Mouse (Mus musculus): ENCODE data around the gene Clns1a. TPM values are rescaled to one million over a fixed set of nuclear protein-coding genes. Genes with fewer than 3 reads are reported as not detected.

Gene Clns1a
- total RNA-seq, 2 experiments from 2014 or later, result 78.8 to 84.4 TPM

GRCm38 (mm10) chr7:97725401-97725800, 29.0 kb downstream of the Clns1a start:
- no peak for DNase-seq (ENCODE audit: low spot score in 2 of 2)
- intact Hi-C loops (cut with DNase I), result no loop called here

DNA sequence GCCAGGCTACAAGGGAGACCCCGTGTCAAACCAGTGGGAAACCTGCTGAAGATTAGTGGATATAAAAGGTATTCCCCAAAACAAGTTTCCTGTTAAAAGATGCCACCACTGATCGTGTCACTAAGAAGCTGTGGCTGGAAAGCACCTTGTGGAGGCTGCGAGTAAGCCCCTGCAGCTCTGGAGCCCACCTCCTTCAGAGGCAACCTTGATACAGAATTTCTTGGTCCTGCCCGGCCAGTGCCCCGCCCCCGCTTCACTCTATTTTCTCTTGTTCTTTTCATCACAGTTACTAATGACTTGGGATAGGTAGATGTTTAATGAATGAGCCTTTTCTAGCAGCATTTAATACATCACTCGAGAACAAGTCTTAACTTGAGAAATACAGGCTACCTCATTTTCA, 29.6 kb downstream of the Clns1a start:
- intact Hi-C loops (cut with DNase I), result no loop called here
- DNase-seq (ENCODE audit: low spot score in 2 of 2), result no peak

GRCm38 (mm10) chr7:97726778-97727177, 30.3 kb downstream of the Clns1a start:
- intact Hi-C loops (cut with DNase I), result no loop called here
- DNase-seq (ENCODE audit: low spot score in 2 of 2), result no peak

- intact Hi-C loops (cut with DNase I), result no loop called here
- DNase-seq (ENCODE audit: low spot score in 2 of 2), result no peak
Observed at GRCm38 (mm10) chr7:97728666-97729614, 32.5 kb downstream of the Clns1a start.

GRCm38 (mm10) chr7:97730427-97730826, 34.0 kb downstream of the Clns1a start:
- intact Hi-C loops (cut with DNase I), result no loop called here
- DNase-seq (ENCODE audit: low spot score in 2 of 2), result no peak

DNA sequence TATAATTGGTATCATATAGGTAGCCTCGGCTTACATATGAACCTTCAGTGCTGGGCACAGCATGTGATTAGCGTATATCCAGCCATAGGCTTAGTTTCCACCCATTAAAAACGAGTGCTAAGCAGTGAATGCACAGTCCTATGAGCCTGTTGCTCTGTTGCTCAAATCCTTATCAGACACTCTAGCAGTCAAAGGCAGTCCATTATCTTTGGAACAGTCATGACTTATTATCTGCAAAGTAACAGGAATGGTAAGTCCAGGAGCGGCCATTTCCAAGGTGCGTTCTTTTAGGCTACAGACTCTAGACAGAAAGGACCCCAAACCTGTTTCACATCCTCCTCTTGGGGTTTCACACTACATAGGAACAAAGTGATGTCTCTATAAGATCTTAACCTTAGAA, 37.2 kb downstream of the Clns1a start:
- no peak for DNase-seq (ENCODE audit: low spot score in 2 of 2)
- intact Hi-C loops (cut with DNase I), result no loop called here

- DNase-seq (ENCODE audit: low spot score in 2 of 2), result no peak
- intact Hi-C loops (cut with DNase I), result no loop called here
Observed at GRCm38 (mm10) chr7:97735021-97735420, 38.6 kb downstream of the Clns1a start.

DNA sequence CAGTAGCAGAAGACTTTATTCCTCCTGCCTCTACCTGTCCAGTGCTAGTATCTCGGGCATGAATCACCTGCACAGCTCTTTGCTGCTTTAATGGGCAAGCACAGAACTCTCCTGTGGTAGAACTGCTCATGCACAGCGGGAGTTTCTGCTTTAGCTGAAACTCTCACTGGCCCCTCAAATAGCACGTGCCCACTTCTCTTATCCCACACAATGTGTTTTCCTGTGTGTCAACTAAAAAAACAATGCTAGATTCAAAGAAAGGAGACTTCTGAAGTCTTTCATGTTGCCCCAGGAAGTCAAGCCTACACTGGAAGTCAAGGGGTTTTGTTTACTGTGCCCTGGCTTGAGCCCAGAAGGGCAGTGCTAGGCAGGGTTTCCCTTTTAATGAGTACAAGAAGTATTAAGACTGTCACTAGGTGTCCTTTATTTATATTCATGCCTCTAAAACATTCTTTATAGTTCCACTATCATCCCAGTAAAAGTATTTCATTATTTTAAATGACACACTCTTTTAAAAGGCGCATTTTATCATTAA, 39.5 kb downstream of the Clns1a start:
- no peak for DNase-seq (ENCODE audit: low spot score in 2 of 2)
- intact Hi-C loops (cut with DNase I), result no loop called here

GRCm38 (mm10) chr7:97737256-97737637, 40.8 kb downstream of the Clns1a start:
- no peak for DNase-seq (ENCODE audit: low spot score in 2 of 2)
- intact Hi-C loops (cut with DNase I), result no loop called here

DNA sequence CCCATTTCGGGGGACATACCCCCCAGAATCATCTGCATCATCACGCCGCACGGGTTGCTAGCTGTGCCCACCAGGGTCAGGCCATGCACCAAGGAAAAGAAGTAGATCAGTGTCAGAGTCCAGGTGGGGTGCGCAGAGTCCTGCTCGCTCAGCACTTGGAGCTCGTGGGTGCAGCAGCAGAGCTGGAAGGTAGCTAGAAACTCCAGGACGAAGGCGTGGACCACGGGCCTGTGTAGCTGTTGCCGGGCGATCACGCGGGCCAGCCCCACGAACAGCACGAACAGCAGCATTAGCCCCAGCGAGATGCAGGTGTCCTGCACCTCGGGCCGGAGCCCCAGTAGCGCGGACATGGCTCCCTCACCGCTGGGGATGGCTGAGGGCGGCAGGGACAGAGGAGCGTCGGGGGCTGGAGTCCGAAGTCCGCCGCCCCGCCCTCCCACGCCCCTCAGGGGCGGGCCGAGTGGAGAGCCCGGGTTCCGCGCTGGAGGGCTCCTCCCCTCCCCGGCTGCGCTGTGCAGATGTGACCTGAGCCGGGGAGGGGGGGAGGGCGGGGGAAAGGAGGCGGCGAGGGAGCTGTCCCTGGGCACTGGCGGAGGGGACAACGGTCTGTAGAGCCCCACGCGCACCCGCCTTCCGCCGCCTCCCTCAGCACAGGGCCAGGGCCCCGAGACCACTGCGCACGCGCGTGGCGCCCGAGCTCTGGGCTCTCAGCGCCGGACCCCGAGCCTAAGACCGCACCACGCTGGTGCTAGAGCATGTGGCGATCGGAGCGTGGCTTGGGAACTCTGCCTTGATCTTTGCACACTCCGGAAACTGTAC, 41.4 kb downstream of the Clns1a start, which contains the start of gene Aqp11:
Aqp11 (minus strand) TSS at position 652 of the 819 bp plus-strand sequence.
- intact Hi-C loops (cut with DNase I), result no loop called here
- peak; percentile 81 to 85 for DNase-seq (ENCODE audit: low spot score in 2 of 2)

DNA sequence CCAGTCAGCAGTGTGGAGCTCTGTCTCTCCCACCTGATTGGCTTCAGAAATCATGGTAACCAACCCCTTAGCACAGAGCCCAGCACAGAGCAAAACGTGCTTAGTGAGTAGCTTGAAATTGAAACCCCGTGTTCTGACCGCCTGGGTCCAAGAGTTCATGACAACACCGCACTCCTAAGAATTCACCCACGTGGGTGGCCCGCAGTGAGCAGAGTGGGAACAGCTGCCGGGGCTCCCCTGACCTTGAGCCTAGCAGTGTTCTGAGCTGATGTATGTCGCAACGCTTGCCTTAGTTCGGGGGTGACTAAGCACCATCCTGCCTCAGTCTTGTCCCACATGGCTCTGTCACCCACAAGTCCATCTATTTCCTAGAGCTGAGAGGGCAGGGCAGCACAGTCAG, 44.5 kb downstream of the Clns1a start:
- intact Hi-C loops (cut with DNase I), result loop anchor here (10.0 kb wide), 1 partner anchor 354 kb away; no protein-coding TSS in a partner anchor
- DNase-seq (ENCODE audit: low spot score in 2 of 2), result no peak

DNA sequence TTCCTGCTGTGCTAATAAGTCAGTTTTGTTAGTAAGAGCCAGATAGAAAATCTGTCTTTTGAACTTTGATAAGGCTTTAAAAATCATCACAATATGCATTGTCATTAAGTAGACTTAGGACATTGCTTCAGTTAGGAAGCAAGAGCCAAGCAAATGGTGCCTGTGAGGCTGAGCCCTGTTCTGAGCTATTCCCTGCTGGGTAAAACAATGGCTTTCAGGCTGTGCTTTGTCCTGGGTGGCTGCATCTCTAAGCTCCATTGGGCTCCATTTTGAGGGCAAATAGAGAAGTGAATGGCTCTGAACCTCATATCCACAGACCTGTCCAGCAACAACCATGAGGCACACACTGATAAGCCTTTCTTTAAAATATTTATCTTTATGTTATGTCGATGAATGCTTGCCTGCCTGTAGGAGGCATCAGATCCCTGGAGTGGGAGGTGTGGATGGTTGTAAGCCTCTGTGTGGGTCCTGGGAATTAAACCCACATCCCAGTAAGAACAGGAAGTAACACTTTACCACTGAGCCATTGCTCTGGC, 45.4 kb downstream of the Clns1a start:
- intact Hi-C loops (cut with DNase I), result loop anchor here (10.0 kb wide), 1 partner anchor 353 kb away; no protein-coding TSS in a partner anchor
- DNase-seq (ENCODE audit: low spot score in 2 of 2), result no peak

DNA sequence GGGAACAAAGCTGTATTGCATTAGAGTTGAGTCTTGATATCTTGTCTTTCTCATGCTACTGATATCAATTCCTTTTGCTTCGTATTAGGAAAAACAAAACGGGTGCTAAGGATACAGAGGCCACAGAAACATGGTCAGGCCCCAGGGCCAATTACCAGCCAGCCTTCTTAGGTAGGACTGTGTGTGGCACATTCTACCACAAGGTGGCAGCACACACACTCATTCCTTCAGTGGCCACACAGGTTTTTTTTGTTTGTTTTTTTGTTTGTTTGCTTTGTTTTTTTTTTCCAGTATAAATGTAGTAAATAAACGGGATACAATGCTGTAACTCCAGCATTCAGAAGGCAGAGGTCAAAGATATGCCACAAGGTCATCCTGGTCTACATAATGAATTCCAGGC, 48.9 kb downstream of the Clns1a start:
- peak in 1 of 2 experiments; percentile 53 for DNase-seq (ENCODE audit: low spot score in 2 of 2)
- intact Hi-C loops (cut with DNase I), result loop anchor here (1.0 to 10.0 kb wide), 2 partner anchors 232 to 350 kb away; no protein-coding TSS in a partner anchor

- intact Hi-C loops (cut with DNase I), result loop anchor here (10.0 kb wide), 1 partner anchor 348 kb away; no protein-coding TSS in a partner anchor
- no peak for DNase-seq (ENCODE audit: low spot score in 2 of 2)
Observed at GRCm38 (mm10) chr7:97747176-97747707, 50.8 kb downstream of the Clns1a start.

DNA sequence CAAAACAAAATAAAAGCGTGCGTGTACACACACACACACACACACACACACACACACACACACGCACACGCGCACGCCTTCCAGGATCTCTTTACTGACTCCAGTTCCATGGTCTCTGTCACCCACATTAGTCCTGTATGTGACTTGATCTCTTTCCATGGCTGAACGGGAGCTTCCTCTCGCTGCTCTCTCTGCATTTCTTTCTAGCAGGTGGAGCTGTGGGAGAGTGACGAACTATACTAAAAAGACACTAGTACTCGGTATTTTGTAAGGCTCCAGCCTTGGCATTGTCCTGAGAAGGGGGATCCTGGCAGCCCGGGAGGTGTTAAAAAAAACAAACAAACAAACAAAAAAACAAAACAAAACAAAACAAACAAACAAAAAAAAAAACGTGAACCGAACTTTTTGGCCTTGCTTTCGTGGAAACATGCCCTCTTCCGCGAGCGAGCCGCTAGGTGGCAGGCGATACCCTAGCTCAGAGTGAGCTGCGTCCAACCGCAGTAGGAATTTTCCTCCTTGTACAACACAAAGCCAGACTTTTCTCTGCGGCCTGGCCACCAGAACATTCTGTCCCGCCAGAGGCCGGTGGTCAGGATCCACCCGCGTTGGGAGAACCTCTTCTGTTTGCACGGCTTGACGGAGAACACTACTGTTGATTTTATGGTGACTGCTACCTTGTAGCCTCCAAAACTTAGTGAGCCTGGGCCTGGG, 51.5 kb downstream of the Clns1a start:
- peak; percentile 83 to 85 for DNase-seq (ENCODE audit: low spot score in 2 of 2)
- intact Hi-C loops (cut with DNase I), result loop anchor here (2.0 to 10.0 kb wide), 3 partner anchors 97 to 373 kb away; no protein-coding TSS in a partner anchor

DNA sequence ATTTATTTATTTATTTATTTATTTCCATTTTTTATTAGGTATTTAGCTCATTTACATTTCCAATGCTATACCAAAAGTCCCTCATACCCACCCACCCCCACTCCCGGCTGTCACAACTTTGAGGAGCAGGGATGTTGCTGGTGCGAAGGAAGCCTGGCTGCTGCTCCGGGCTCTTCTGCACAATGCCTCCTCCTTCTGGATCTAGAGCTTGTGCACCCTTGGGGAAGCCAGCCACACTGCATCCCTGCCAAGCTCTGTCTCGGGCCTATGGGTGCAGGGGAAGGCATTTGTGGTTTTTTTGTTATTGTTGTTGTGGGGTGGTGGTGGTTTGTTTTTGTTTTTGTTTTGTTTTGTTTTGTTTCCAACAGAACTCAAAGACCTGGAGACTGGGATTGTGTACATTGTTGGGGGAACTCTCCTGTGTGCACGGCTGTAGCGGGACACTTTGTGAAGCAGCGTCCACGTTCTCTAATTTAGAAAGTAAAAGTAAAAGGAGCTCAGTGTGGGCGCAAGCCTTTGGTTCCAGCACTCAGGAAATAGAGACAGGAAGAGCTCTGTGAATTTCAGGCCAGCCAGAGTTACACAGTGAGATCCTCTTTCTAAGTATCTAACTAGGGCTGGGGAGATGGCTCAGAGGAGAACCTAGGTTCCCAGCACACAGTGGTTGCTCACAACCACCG, 52.2 kb downstream of the Clns1a start:
- intact Hi-C loops (cut with DNase I), result loop anchor here (2.0 to 10.0 kb wide), 3 partner anchors 96 to 372 kb away; no protein-coding TSS in a partner anchor
- DNase-seq (ENCODE audit: low spot score in 2 of 2), result no peak

GRCm38 (mm10) chr7:97749207-97750190, 53.1 kb downstream of the Clns1a start:
- intact Hi-C loops (cut with DNase I), result loop anchor here (2.0 to 10.0 kb wide), 3 partner anchors 95 to 371 kb away; no protein-coding TSS in a partner anchor
- no peak for DNase-seq (ENCODE audit: low spot score in 2 of 2)
